Mouse (Mus musculus) CD4-positive helper T cell, adult 2 months (primary cell): ENCODE measurements around the gene Sox1.

Source experiments
- DNase-seq: peaks from one replicate; pipeline ENCODE4 v3.0.0-alpha.2; 2012; ENCODE audit warnings: low read depth, missing footprints, low spot score

Gene Sox1

DNA sequence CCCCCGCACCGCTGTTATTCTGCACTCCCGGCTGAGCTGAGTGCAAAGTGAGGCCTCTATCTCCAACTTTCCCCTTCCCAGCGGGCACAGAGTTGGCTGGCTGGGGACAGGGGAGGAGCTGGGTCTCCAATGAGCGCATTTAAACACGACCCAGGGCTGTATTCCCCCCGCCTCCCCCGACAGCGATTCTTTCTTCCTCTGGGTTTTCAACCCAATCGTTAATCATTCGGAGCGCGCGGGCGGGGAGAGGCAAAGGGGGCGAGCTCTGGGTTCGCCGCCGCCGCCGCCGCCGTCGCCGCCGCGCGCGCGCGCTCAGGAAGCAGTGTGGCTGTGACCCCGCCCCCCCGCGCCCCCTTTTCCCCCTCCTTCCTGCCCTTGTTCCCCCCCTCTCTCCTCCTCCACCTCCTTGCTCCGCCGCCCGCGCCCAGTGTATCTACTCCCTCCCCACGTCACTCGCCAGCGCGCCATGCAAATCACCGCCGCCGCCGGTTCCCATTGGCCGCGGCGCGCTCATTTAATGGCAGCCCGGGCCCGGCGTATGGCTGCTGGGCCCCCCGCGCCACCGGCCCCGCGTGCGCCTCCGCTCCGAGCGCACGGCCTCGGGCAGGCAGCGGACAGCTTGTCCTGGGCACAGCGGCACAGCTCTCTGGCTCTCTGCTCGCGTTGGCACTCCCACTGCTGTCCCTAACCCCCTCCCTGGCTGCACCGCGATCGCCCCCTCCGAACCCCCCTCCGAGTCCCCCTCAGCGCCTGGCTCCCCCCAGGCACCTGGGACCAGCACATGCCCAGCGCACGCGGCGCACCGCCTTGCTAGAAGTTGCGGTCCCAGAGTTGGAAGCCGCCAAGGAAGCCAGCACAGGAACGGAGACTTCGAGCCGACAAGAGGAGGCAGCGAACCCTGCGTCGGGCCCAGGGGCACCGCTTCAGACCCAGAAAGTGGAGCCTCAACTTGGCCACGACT lies at the start of gene Sox1:
Sox1 (plus strand) TSS at position 225 of the 961 bp plus-strand sequence.
- DNase-seq: no peak

DNA sequence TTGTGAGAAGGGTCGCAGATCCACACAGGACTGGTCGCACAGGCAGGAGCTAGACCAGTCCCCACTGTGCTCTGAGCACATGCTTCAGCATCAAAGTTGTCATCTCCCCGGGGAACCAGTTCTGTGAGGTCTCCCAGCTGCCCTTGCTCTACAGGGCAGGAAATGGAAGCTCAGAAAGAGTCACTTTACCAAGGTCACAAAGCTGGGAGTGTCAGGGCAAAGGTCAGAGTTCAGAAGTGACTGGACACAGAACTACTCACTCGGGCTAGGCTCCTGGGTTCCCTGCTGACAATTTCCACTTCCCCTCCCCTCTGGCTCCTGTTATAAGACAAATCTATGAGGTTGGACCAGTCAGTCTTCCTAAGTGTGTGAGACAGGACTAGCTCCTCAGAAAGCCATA lies 49.2 kb upstream of the Sox1 start:
- no peak for DNase-seq

DNA sequence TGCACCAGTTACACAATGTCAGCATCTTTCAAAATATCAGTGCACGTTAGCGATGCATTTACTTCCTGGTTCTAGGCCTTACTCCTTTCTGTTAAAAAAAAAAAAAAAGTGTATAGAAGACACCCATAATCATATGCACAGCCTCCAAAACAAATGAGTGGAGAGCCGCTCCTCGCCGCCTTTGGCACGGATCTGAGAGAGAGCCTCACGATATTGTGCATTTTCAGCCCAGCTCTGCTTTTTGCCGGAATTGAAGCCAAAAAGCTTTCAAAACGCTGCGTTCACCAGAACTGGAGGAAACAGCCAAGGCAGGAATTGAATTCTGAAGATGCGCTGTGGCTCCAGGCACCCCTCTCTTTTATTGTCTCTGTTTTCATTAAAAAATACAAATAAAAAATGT lies 48.2 kb upstream of the Sox1 start:
- no peak for DNase-seq

DNA sequence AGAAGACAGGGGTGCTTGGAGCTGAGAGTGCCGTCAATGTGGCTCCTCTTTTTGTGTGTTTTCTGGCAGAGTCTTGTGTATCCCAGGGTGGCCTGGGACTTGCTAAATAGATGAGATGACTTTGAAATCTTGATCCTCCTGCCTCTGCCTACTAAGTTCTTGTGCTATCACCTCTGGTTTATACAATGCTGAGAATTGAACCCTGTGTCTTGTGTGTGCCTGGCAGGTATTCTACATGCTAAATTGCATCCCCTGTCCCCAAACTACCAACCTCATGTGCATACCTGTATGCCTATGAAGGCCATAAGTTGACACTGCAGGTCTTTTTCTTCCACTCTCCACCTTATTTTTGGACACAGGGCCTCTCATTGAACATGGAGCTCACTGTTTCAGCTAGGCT lies 46.8 kb upstream of the Sox1 start:
- DNase-seq: no peak

DNA sequence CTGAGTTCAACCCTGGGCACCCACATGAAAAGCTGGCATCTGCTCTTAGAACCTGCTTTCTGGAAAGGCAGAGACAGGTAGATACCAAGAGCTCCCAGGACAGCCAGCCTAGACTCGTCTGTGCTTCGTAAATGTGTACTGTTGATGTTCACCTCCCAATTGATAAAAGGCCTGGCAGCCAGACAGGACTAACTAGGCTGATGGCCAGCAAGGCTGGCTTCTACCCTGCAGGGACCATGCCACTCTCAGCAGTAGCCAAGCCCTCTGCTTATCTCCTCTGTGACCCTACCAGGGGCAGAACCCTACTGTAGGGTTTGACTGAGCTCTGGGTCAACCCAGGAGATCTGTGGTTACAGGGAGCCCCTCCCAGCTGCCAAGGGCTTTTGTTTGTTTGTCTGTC lies 45.5 kb upstream of the Sox1 start:
- DNase-seq: no peak

GRCm38 (mm10) chr8:12351121-12351520 lies 44.0 kb upstream of the Sox1 start:
- DNase-seq: no peak

- no peak for DNase-seq
Measured at GRCm38 (mm10) chr8:12354406-12355025, 40.6 kb upstream of the Sox1 start.

DNA sequence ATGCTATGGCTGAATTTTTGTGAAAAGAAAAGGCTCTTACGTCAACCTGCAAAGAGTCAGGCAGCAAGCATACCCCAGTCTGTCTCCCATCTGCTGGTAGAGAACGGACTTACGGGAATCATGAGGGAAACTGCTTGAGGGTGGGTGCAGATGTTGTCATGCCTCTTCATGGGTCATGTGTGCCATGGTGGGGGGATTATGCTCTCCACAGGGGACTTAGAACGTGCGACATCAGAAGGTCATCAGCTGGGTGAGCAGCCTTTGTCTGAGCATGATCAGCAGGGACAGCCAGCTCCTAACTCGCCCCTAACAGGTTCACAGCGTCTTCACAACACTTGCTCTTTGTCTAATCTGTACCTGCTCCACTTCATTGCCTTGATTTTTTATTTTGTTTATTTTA lies 26.9 kb upstream of the Sox1 start:
- no peak for DNase-seq

DNA sequence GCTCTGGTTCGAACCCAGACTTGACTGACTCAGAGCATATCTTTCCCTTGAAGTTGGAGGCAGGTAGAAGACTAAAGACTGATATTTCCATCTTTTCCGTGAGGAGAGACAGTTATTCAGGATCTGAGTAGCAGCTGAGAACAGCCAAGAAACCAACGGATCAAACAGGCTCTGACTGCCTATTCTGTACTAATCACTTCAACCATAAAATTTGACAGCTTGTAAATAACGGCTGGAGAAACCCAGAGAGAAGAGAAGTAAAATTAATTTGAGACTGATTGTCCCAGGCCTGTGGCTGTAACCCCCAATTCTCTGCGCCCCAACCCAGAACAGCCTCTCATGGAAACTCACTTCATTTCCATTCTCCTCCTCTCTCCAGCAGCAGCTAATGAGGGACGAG lies 26.2 kb upstream of the Sox1 start:
- DNase-seq: no peak

DNA sequence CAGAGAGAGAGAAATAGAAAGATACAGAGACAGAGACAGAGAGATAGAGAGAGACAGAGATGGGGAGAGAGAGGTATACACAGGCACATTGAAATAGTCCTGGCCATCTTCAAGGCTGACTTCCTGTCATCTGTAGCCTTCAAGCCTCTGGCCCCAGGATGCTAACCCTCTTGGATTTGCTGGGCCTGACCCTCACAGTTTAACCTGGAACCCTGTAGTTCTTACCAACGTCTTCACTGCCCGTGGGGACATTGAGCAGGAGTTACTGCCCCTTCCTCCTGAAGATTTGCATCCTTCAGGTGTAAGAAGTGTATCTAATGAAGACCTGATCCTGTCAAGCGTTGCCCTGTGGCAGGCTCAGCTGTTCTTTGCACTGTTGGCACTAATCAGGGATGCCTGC lies 14.0 kb upstream of the Sox1 start:
- no peak for DNase-seq

GRCm38 (mm10) chr8:12382707-12383561 lies 12.2 kb upstream of the Sox1 start:
- DNase-seq: no peak

- DNase-seq: no peak
Measured at GRCm38 (mm10) chr8:12383979-12384890, 10.9 kb upstream of the Sox1 start.

GRCm38 (mm10) chr8:12384996-12385685 lies 10.0 kb upstream of the Sox1 start:
- no peak for DNase-seq

GRCm38 (mm10) chr8:12385686-12386488 lies 9.2 kb upstream of the Sox1 start:
- no peak for DNase-seq

DNA sequence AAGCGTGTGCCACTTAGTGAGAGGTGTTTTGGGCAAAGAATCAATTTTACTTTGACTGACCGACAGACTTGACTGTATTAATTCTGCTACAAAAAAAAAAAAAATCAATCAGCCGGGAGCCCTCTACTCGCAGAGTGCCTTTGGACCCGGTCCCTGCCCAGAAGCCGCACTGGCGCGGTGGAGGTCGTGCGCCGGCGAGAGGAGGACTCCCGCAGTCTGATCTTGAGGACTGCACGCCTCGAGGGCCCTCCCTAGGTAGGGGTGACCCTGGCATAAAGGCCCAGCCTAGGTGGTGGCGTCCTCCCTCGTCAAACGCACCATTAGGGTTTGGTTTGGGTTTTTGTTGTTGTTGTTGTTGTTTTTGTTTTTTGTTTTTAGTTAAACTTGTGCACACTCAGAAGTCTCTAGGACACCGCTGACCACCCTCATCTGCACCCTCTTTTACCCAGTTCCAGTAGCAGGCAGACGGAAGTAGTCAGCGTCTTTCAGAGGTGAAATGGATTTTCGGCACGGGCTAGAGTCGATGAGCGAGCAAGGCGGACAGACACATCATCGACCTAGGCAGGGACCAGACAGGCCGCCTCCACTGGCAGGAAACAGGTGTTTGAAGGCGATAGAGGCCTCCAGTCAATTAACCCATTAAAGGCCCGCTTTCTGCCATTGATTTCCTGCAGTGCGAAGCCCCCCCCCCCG lies 8.4 kb upstream of the Sox1 start:
- DNase-seq: no peak

- DNase-seq: no peak
Measured at GRCm38 (mm10) chr8:12387223-12387860, 7.8 kb upstream of the Sox1 start.

DNA sequence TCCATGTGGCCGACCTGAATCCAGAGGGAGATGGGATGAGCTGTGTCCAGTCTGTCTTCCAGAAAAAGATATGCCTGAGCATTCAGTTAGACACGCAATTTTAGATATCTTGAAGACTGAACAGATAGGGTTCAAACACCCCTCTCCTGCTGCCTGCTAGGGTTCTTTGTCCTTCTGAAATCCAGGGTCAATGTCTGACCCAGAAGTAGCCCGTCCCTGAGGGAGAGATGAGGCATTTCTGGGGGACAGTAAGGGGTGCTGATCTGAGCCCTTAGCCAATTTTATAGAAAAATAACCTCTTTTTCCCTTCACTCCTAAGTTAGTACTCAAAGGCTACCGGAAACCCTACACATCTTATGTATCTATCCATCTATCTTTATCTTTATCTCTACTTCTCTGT lies 7.2 kb upstream of the Sox1 start:
- no peak for DNase-seq

DNA sequence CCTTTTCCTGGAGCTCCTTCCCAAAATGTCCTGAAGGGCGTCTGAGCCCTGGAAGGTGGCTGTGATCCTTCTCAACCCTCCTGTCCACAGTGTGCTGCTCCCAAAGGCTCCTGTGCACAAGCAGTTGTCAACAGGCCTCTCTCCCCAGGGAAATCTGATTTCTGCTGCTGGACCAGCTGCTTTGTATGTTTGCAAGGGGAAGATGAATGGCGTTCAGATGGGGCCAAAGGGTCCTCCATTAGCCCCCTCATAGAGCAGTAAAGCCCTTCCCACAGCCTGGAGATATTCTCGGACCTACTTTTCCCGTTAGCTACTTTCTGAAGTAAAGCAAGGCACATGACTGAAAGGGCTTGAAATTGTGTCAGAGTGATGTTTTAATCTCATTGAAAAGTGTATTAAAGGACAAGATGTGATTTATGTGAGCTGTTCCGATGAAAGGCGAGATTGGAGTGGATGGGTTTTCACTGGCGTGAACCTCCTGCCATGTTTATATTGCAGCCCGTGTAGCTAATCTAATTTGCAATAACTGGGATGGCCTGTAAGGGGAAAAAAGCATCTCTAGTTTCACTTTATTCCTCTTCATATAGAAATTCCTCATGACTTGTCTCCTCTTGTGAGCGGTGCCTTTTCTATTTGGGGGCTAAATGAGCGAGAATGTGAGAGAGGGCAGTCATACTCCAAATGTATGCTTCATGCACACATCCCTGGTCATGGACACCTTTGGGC lies 6.5 kb upstream of the Sox1 start:
- DNase-seq: no peak
